Mouse (Mus musculus): ENCODE measurements around the gene Foxn2.

DNA sequence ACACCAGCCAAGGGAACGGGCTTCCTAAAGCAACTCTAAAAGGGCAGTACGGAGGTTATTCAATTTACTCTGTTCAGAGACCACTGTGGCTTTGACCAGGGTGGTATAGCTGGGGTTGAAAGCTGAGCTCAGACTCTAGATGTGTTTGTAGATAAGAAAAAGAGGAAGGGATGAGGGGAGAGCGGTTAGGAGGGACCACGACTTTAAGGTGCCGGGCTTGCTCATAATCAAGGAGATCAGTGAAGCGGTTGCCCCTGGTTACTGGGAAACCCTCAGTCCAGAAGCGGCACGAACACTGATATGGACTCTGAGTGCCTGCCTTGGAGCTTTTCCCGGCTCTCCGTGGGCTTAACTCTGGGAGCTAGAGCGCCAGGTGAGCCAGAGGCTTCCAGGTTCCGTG lies 9.0 kb upstream of the Foxn2 start:
- TF ChIP-seq CTCF (conservative IDR thresholded peaks at IDR 0.05; ENCODE audit: insufficient read depth, insufficient read length, low read depth, low read length) (no peak), POLR2A (IDR thresholded peaks at IDR 0.05; ENCODE audit: low read depth, low read length) (no peak)
